Mouse (Mus musculus): Measurements from ENCODE around the gene Myh10.

Myh10 gene

GRCm38 (mm10) chr11:68745374-68746200, 54.2 kb downstream of the Myh10 start:
- no peak for DNase-seq (ENCODE audit: low spot score in 2 of 2)

DNA sequence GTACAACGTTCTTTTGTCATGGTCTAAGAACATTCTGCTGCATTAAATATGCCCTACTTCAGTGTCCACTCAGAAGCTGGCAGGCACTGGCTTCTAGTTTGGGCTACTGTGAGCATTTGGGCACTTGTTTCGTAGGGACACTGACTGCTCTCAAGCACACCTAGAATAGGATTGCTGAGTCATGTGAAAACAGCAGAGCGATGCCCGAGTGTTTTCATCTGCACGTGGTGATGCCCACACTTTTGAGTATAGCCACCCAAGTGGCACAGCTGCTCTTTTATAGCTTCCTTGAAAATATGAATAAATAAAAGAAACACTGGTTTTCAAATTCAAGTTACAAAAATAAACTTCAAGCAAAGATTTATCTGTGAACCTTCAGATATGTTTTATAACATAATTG, 56.8 kb downstream of the Myh10 start:
- no peak for DNase-seq (ENCODE audit: low spot score in 2 of 2)

- DNase-seq (ENCODE audit: low spot score in 2 of 2): no peak
Measured at GRCm38 (mm10) chr11:68750206-68750605, 58.8 kb downstream of the Myh10 start.

GRCm38 (mm10) chr11:68750938-68751337, 59.6 kb downstream of the Myh10 start:
- DNase-seq (ENCODE audit: low spot score in 2 of 2): no peak

- DNase-seq (ENCODE audit: low spot score in 2 of 2): no peak
Measured at GRCm38 (mm10) chr11:68754283-68754682, 62.9 kb downstream of the Myh10 start.

GRCm38 (mm10) chr11:68756456-68757348, 65.3 kb downstream of the Myh10 start:
- DNase-seq (ENCODE audit: low spot score in 2 of 2): no peak

GRCm38 (mm10) chr11:68759691-68760090, 68.3 kb downstream of the Myh10 start:
- DNase-seq (ENCODE audit: low spot score in 2 of 2): no peak

DNA sequence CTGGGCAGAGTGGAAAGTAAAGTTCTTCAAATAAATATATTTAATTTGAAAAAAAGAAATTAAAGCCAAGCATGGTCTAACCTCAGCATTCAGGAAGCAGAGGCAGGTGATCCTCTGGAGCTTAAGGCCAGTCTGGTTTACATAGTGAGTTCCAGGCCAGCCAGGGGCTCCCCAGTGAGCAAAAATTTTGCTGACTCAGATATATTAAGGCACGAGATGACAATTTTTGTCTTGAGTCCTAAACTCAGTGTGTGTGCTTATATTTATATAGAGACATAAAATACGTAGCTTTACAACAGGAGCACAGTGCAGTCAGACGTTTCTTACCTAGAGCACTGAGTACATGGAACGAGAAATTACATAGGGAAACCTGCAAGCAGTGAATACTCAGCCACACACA, 69.8 kb downstream of the Myh10 start:
- no peak for DNase-seq (ENCODE audit: low spot score in 2 of 2)

- DNase-seq (ENCODE audit: low spot score in 2 of 2): no peak
Measured at GRCm38 (mm10) chr11:68761664-68762063, 70.3 kb downstream of the Myh10 start.

DNA sequence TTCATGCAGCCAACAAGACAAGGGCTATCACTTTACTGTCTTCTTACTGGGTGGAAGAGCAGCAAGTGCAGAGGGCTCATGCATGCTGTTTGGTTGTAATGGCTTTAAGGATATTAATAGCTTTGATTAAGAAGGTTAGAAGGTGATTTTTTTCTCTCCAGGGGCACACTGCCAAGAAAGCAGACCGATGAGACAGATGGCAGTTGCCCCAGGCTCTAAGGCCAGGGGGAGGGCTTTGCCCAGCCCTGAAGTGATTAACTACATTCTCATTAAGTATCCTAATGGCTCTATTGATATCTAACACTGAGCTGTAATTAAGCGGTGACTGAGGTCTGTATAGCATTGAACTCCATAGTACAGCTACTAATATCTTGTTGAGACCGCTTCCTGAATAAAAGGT, 73.3 kb downstream of the Myh10 start:
- no peak for DNase-seq (ENCODE audit: low spot score in 2 of 2)

GRCm38 (mm10) chr11:68767762-68768542, 76.6 kb downstream of the Myh10 start:
- DNase-seq (ENCODE audit: low spot score in 2 of 2): no peak

DNA sequence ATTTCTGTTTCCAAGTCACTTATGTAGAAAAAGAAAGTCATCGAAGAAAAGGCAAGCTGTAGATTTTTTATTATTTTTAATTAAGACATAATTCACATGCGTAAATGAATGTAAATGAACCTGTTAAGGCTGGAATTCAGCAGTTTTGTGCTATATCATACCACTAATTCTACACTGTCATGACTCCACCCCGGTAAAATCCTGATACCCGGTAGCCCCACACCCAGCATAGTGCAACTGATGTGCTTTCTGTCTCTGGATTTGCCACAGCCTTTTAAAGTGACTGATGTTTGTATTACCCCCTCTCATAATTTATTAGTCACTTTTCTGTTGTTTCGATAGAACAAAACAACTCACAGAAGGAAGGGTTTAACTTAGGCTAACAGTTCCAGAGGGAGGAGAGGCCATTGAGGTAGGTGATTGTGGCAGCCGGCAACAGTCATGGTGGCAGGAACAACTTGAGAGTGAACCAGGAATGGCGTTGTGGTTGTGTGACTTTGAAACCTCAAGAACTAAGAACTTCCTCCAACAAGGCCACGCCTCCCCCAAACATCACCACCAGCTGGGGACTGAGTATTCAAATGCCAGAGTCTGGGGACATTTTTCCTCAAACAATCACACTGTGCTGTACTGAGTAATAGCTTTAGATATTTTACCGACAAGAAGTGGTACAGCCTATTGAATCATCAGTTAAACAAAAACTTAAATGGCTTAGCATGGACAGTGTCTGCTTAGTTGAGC, 78.6 kb downstream of the Myh10 start:
- DNase-seq (ENCODE audit: low spot score in 2 of 2): no peak

DNA sequence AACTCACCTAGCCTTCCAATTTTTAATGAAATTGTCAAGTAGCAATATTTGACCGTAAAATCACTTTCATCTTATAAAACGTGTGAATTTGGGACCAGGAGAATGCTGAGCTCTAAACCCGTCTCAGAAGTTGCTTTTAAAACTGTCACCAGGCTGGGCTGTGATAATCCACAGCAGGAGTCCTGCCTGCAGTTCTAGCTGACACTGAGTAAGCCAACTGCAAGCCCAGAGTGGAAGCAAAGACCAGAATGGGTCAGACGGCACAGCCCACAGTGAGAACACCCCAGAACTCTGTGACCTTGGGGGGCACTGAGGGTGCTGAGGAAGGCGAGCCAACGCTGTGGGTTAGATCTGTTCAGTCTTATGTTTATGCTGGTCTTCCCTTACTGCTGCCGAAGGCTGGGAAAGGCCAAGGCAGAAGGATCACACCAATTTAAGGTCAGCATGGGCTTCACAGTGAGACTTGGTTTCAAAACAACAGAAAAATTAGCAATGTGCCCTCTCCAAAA, 84.8 kb downstream of the Myh10 start:
- DNase-seq (ENCODE audit: low spot score in 2 of 2): no peak

- no peak for DNase-seq (ENCODE audit: low spot score in 2 of 2)
Measured at GRCm38 (mm10) chr11:68777933-68778332, 86.6 kb downstream of the Myh10 start.

DNA sequence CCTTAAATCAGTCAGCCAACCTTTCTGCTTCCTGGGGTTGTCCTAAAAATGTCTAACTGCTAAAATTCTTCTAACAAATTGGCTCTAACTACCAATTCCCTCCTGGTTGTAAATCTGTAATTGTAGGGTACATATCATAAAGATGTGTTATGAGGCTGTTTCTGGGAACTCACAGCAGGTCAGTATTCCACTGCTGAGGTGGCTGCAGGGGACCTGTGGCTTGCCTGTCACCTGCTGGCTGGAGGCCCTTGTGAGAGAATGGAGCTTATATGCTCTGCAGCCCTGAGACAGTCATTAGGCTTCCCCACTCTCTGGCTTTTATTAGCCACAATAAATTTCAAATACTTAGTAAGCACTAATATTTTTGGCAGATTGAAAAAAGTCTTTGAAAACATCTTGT, 87.5 kb downstream of the Myh10 start:
- no peak for DNase-seq (ENCODE audit: low spot score in 2 of 2)

- DNase-seq (ENCODE audit: low spot score in 2 of 2): no peak
Measured at GRCm38 (mm10) chr11:68779735-68780465, 88.5 kb downstream of the Myh10 start.

DNA sequence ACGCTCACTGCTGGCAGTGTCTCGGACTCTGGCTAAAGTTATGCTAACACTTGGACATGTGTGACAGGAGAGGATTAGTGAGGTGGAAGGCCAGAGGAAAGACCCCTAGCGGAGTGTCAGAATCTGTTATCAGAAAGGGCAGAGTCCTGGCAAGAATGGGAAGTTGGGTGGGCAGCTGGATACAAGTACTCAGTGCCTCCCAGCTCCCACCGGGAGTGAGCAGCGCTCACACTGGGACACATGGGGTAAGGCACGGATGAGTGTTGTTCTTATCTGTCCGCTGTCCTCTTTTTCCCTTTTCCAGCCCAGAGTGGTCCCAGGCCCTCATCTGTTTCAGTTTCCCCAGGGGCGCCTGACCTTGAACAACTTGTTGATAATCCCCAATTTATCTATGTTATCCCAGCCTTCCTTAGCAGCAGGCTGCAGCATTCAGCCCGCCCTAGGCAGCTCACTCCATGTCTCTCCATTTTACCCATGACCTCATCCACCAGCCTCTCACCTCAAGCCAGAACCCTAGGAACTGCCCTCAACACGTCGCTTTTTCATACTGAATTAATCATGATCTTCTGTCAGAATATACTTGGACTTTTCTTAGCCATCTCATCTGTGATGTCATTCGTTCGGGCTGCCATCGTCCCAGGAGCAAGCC, 89.2 kb downstream of the Myh10 start:
- DNase-seq (ENCODE audit: low spot score in 2 of 2): no peak

- DNase-seq (ENCODE audit: low spot score in 2 of 2): no peak
Measured at GRCm38 (mm10) chr11:68782336-68782735, 91.0 kb downstream of the Myh10 start.

DNA sequence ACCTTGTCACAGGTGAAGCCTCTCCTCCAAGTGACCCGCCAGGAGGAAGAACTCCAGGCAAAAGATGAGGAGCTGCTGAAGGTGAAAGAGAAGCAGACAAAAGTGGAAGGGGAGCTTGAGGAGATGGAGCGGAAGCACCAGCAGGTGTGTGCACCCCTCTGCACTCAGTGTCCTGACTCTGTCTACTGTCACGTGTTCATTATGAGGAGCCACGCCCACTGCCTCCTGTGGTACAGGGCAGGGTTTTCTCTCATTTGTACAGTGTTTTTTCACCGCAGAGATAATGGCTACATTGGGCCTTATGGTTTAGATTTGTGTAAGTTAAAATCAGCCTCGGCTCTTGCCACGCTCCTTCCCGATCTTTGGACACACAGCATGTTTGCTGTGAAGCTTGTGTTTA, 94.5 kb downstream of the Myh10 start:
- no peak for DNase-seq (ENCODE audit: low spot score in 2 of 2)

- no peak for DNase-seq (ENCODE audit: low spot score in 2 of 2)
Measured at GRCm38 (mm10) chr11:68787222-68787621, 95.9 kb downstream of the Myh10 start.
